Mouse (Mus musculus): ENCODE measurements around the gene Rusc2. TPM values are rescaled to one million over a fixed set of nuclear protein-coding genes. Genes with fewer than 3 reads are reported as not detected.

Gene Rusc2
- total RNA-seq, 2 experiments from 2014 or later: 58.6 to 63.4 TPM

- DNase-seq (ENCODE audit: low spot score in 2 of 2): peak; percentile 69 to 85
Observed at GRCm38 (mm10) chr4:43431690-43432089, 49.9 kb downstream of the Rusc2 start.

GRCm38 (mm10) chr4:43432832-43433231 is 51.1 kb downstream of the Rusc2 start:
- no peak for DNase-seq (ENCODE audit: low spot score in 2 of 2)

GRCm38 (mm10) chr4:43441639-43442038 is 59.9 kb downstream of the Rusc2 start, which contains the start of gene Tesk1:
TSS of gene Tesk1 (plus strand) at chr4:43441939.
- no peak for DNase-seq (ENCODE audit: low spot score in 2 of 2)

GRCm38 (mm10) chr4:43442044-43442443 is 60.3 kb downstream of the Rusc2 start:
- DNase-seq (ENCODE audit: low spot score in 2 of 2): peak; percentile 97 to 99

GRCm38 (mm10) chr4:43442456-43443361 is 60.9 kb downstream of the Rusc2 start:
- peak; percentile 51 to 72 for DNase-seq (ENCODE audit: low spot score in 2 of 2)

GRCm38 (mm10) chr4:43443511-43443910 is 61.7 kb downstream of the Rusc2 start:
- DNase-seq (ENCODE audit: low spot score in 2 of 2): peak; percentile 22 to 48

GRCm38 (mm10) chr4:43447251-43447650 is 65.5 kb downstream of the Rusc2 start:
- peak; percentile 57 to 83 for DNase-seq (ENCODE audit: low spot score in 2 of 2)

- no peak for DNase-seq (ENCODE audit: low spot score in 2 of 2)
Observed at GRCm38 (mm10) chr4:43448554-43448953, 66.8 kb downstream of the Rusc2 start.

- no peak for DNase-seq (ENCODE audit: low spot score in 2 of 2)
Observed at GRCm38 (mm10) chr4:43452315-43452714, 70.5 kb downstream of the Rusc2 start.

- no peak for DNase-seq (ENCODE audit: low spot score in 2 of 2)
Observed at GRCm38 (mm10) chr4:43453413-43453812, 71.6 kb downstream of the Rusc2 start.

GRCm38 (mm10) chr4:43454041-43454836 is 72.5 kb downstream of the Rusc2 start, which contains the start of gene Cd72:
TSS of gene Cd72 (minus strand) at chr4:43454628.
- no peak for DNase-seq (ENCODE audit: low spot score in 2 of 2)

- no peak for DNase-seq (ENCODE audit: low spot score in 2 of 2)
Observed at GRCm38 (mm10) chr4:43456470-43456869, 74.7 kb downstream of the Rusc2 start.

- no peak for DNase-seq (ENCODE audit: low spot score in 2 of 2)
Observed at GRCm38 (mm10) chr4:43457124-43457523, 75.3 kb downstream of the Rusc2 start.

GRCm38 (mm10) chr4:43463102-43463501 is 81.3 kb downstream of the Rusc2 start:
- no peak for DNase-seq (ENCODE audit: low spot score in 2 of 2)

GRCm38 (mm10) chr4:43465935-43466334 is 84.2 kb downstream of the Rusc2 start:
- no peak for DNase-seq (ENCODE audit: low spot score in 2 of 2)

GRCm38 (mm10) chr4:43466872-43467271 is 85.1 kb downstream of the Rusc2 start:
- DNase-seq (ENCODE audit: low spot score in 2 of 2): no peak

- DNase-seq (ENCODE audit: low spot score in 2 of 2): no peak
Observed at GRCm38 (mm10) chr4:43470301-43470700, 88.5 kb downstream of the Rusc2 start.

- DNase-seq (ENCODE audit: low spot score in 2 of 2): no peak
Observed at GRCm38 (mm10) chr4:43473636-43474035, 91.9 kb downstream of the Rusc2 start.

- DNase-seq (ENCODE audit: low spot score in 2 of 2): no peak
Observed at GRCm38 (mm10) chr4:43476604-43477003, 94.8 kb downstream of the Rusc2 start.
